Mouse (Mus musculus) gastrocnemius, postnatal 25 days (tissue): ENCODE data around the gene Cobl. TPM values are rescaled to one million over a fixed set of nuclear protein-coding genes. Genes with fewer than 3 reads are reported as not detected.

Experiments
- DNase-seq: peaks from one replicate; pipeline ENCODE4 v3.0.0; 2022
- total RNA-seq, 2 experiments: library from RNA; stranded (reverse); gene quantifications; 1 replicate in 1 of 2; 2 replicates in 1 of 2; pipeline ENCODE4 v1.2.3; 2021

Gene Cobl
- total RNA-seq, 2 experiments from 2014 or later: 86.7 to 90.6 TPM

- DNase-seq: no peak
Observed at GRCm38 (mm10) chr11:12219594-12220530, 244.9 kb downstream of the Cobl start.

- DNase-seq: no peak
Observed at GRCm38 (mm10) chr11:12216897-12217296, 247.9 kb downstream of the Cobl start.

- DNase-seq: no peak
Observed at GRCm38 (mm10) chr11:12215582-12215981, 249.2 kb downstream of the Cobl start.

- DNase-seq: no peak
Observed at GRCm38 (mm10) chr11:12208574-12208973, 256.2 kb downstream of the Cobl start.

GRCm38 (mm10) chr11:12205201-12206161 lies 259.3 kb downstream of the Cobl start:
- DNase-seq: no peak

- no peak for DNase-seq
Observed at GRCm38 (mm10) chr11:12199441-12199840, 265.3 kb downstream of the Cobl start.

- no peak for DNase-seq
Observed at GRCm38 (mm10) chr11:12198700-12199349, 265.9 kb downstream of the Cobl start.

- no peak for DNase-seq
Observed at GRCm38 (mm10) chr11:12198017-12198416, 266.7 kb downstream of the Cobl start.

GRCm38 (mm10) chr11:12197542-12197941 lies 267.2 kb downstream of the Cobl start:
- no peak for DNase-seq

GRCm38 (mm10) chr11:12195390-12195789 lies 269.4 kb downstream of the Cobl start:
- no peak for DNase-seq

GRCm38 (mm10) chr11:12193369-12193768 lies 271.4 kb downstream of the Cobl start:
- DNase-seq: no peak

GRCm38 (mm10) chr11:12191386-12191785 lies 273.4 kb downstream of the Cobl start:
- DNase-seq: no peak

GRCm38 (mm10) chr11:12190417-12190816 lies 274.3 kb downstream of the Cobl start:
- no peak for DNase-seq
